Mouse (Mus musculus) heart, postnatal 0 days (tissue): Measurements from ENCODE around the gene Slc25a44.

Experiments
- CTCF ChIP-seq: IDR thresholded peaks from 2 replicates; pipeline ENCODE4 v1.5.1; 2016; ENCODE audit warnings: antibody characterized with exemption, control low read depth, low read depth
- EP300 ChIP-seq: IDR thresholded peaks from 2 replicates; pipeline ENCODE4 v1.6.1; 2016; ENCODE audit warnings: antibody characterized with exemption, low read depth

GRCm38 (mm10) chr3:88361096-88361495, 63.8 kb downstream of the Slc25a44 start:
- TF ChIP-seq EP300 (no peak), CTCF (no peak)
